Comparison of ENCODE assay signal across 8 mouse cellular contexts in the genomic region with DNA sequence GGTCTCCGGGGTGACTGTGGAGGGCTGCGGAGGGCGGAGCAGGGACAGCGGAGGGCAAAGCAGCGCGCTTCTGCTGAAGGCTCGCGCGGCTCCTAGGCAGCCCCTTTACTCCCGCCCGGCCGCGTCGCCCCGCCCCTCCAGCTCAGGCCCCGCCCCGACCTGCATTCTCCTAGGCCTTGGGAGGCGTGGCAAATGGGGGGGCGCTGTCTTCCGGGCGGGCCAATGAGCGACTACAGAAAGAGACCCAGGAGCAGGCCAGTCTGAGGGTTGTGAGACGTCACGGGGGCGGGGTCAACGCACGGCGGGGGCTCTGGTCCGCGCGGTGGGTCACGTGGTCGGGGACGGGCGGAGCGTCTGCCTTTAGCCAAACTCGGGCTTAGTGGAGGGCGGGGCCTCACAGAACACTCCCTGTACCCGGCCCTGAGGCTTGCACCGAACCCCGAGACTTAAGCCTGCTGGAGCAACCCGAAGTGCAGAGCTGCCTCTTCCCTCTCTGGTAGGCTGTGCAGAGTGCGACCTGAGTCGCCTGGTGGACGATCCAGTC. TPM values are rescaled to one million over a fixed set of nuclear protein-coding genes. Genes with fewer than 3 reads are reported as not detected.
DNase-seq lines count a peak whose midpoint lies in the region; ATAC-seq and TF ChIP-seq lines count a peak whose summit lies in the region.

A gene (minus strand): TSS at position 276 of the 544 bp plus-strand sequence.

- H3K4me2 ChIP-seq in hindbrain, postnatal 0 days (ENCODE audit: low read depth, low read length): peak within 1 kb of the TSS; percentile 58

- no peaks in the 10 kb centered on the region for H3K36me3 ChIP-seq in hindbrain, postnatal 0 days (ENCODE audit: insufficient read depth, low read length)

- H3K27me3 ChIP-seq in hindbrain, postnatal 0 days (ENCODE audit: insufficient read depth, low read length): no peaks in the 10 kb centered on the region

- no peaks in the 10 kb centered on the region for H3K4me1 ChIP-seq in hindbrain, postnatal 0 days (ENCODE audit: insufficient read depth, low read length)

- 25% methylated on average over 43 of the region's 45 CpGs for WGBS in hindbrain, postnatal 0 days

- ATAC-seq in common myeloid progenitor, adult 5-6 weeks (replicated peaks; ENCODE audit: low read depth, poor library complexity, severe bottlenecking): peak; percentile 77
- peak; percentile 99 for ATAC-seq in hindbrain, postnatal 0 days
- ATAC-seq in megakaryocyte, adult 5-6 weeks (ENCODE audit: poor library complexity, severe bottlenecking): peak; percentile 82

- TF ChIP-seq CTCF in gastrocnemius, adult 2 months (IDR thresholded peaks at IDR 0.05): no peak
- no peak for TF ChIP-seq CTCF in hindbrain, postnatal 0 days (IDR thresholded peaks at IDR 0.05; ENCODE audit: low read depth)
- TF ChIP-seq CTCF in left cerebral cortex, adult 2 months (IDR thresholded peaks at IDR 0.05): no peak

- peak within 1 kb of the TSS; percentile 86 for H3K4me3 ChIP-seq in gastrocnemius, adult 2 months
- peak within 1 kb of the TSS; percentile 51 for H3K4me3 ChIP-seq in hindbrain, postnatal 0 days (ENCODE audit: low read length)
- peak within 1 kb of the TSS; percentile 55 for H3K4me3 ChIP-seq in left cerebral cortex, adult 2 months

- peak; percentile 97 for DNase-seq in ZHBTc4 (ENCODE audit: low read depth, low spot score)
- peak; percentile 98 for DNase-seq in gastrocnemius, adult 2 months
- peak; percentile 94 for DNase-seq in hindbrain, postnatal 0 days (ENCODE audit: low spot score)
- peak; percentile 93 to 95 for DNase-seq in left cerebral cortex, adult 2 months (ENCODE audit: extremely low spot score in 1 of 2, low spot score in 2 of 2)
- peak; percentile 95 for DNase-seq in right cerebral cortex, adult 2 months (ENCODE audit: low spot score in 2 of 2)
- peak; percentile 96 for DNase-seq in urinary bladder, postnatal 14 days (ENCODE audit: low spot score)

- peak within 1 kb of the TSS; percentile 93 for H3K27ac ChIP-seq in gastrocnemius, adult 2 months
- peak within 1 kb of the TSS; percentile 92 for H3K27ac ChIP-seq in hindbrain, postnatal 0 days
- H3K27ac ChIP-seq in left cerebral cortex, adult 2 months: peak within 1 kb of the TSS; percentile 90

- peak within 1 kb of the TSS; percentile 63 for H3K9ac ChIP-seq in hindbrain, postnatal 0 days (replicated peaks; ENCODE audit: low read length)

- H3K9me3 ChIP-seq in hindbrain, postnatal 0 days (ENCODE audit: low read length): no peaks in the 10 kb centered on the region

- intact Hi-C loops in gastrocnemius, adult 2 months (cut with DNase I): loop anchor here (2.0 kb wide), 1 partner anchor 204 kb away; no protein-coding TSS in a partner anchor
- intact Hi-C loops in left cerebral cortex, adult 2 months (cut with DNase I): loop anchor here (5.0 to 10.0 kb wide), 2 partner anchors 58 to 101 kb away; no protein-coding TSS in a partner anchor

RNA-seq across cellular contexts. Expression of the gene that starts here (rescaled TPM):
- total RNA-seq in common myeloid progenitor, adult 5-6 weeks (2017): 15.6 and 15.7 TPM in 2 replicates
- 1 to 10 TPM; 1.5 to 2.1 TPM for total RNA-seq in gastrocnemius, adult 2 months (2021)
- total RNA-seq in hindbrain, postnatal 0 days (2014; rRNA removed): 8.1 and 9.8 TPM in 2 replicates
- polyA plus RNA-seq in hindbrain, postnatal 0 days (2015; fragmentation: Nextera tagmentation; extraction: Ambion mirVana): 11.1 and 12.5 TPM in 2 replicates
- 10 to 100 TPM; 20.3 to 23.3 TPM for total RNA-seq in left cerebral cortex, adult 2 months (2021)
- total RNA-seq in megakaryocyte, adult 5-6 weeks (2015): 11.7 and 12.2 TPM in 2 replicates
- total RNA-seq in megakaryocyte, adult 5-6 weeks (2017): 10.0 and 10.7 TPM in 2 replicates

Comparison
In these comparisons a context has a peak if more than half of its experiments do, and no peak if none do; other contexts are left out.
1. Peak in every context shown above with its lines: DNase-seq, ATAC-seq, H3K4me3 ChIP-seq and H3K27ac ChIP-seq.